Mouse (Mus musculus): ENCODE results near the gene Adm.

GRCm38 (mm10) chr7:110624067-110624466 is 3.4 kb upstream of the Adm start:
- no peak for TF ChIP-seq POLR2A (IDR thresholded peaks at IDR 0.05; ENCODE audit: borderline replicate concordance, insufficient read depth, low read length)
- TF ChIP-seq CTCF (IDR thresholded peaks at IDR 0.05; ENCODE audit: borderline replicate concordance, insufficient read depth, low read depth, low read length), result no peak
